Mouse (Mus musculus): ENCODE results near the gene Nrp2. TPM values are rescaled to one million over a fixed set of nuclear protein-coding genes. Genes with fewer than 3 reads are reported as not detected.

Nrp2 gene
- polyA plus RNA-seq (2017; shearing (Covaris generic)), result under 1 TPM; 0.30 to 0.47 TPM

DNA sequence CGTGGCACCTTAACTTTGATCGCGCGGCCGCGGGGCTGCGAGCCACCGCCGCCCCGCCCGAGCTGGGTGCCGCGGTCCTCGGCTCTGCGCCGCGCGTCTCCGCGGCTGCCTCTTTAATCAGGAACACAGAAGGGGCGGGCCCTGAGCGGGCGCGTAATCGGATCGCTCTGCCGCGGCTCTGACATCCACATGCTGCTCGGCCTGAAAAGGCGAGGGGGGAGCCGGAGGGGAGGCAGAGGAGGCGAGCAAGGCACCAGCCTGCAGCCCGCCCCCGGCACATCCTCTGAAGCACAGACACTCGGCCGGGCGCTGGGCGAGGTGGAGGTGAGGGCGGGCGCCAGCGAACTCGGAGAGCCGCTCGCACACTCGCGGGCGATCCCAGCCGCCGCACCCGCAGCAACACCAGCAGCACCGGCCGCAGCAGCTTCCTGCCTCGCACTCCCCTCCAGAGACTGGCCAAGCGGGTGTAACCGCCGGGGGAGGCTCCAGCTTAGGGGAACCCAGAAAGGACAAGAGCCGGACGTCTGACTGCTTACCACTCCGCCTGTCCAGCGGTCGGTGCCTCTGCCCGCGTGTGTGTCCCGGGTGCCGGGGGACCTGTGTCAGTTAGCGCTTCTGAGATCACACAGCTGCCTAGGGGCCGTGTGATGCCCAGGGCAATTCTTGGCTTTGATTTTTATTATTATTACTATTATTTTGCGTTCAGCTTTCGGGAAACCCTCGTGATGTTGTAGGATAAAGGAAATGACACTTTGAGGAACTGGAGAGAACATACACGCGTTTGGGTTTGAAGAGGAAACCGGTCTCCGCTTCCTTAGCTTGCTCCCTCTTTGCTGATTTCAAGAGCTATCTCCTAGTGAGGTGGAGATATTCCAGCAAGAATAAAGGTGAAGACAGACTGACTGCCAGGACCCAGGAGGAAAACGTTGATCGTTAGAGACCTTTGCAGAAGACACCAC lies at the start of gene Nrp2:
TSS of gene Nrp2 (plus strand) at position 128 of the 959 bp plus-strand sequence.

Data from activated CD4-positive, CD25-positive, alpha-beta regulatory T cell (primary cell).